Mouse (Mus musculus) spleen, adult 2 months (tissue): ENCODE data around the gene Fbxl17.

Source experiments
- CTCF ChIP-seq: fragments of 200-500 bp; IDR thresholded peaks from 2 replicates; pipeline ENCODE4 v1.5.1; 2011; ENCODE audit warnings: mild to moderate bottlenecking, inconsistent platforms; ENCODE audit not compliant: insufficient read depth, insufficient read length, insufficient replicate concordance; ENCODE audit errors: extremely low read depth
- POLR2A ChIP-seq: fragments of 200-500 bp; IDR thresholded peaks from 2 replicates; pipeline ENCODE4 v1.6.1; 2011; ENCODE audit warnings: low read depth, low read length, inconsistent platforms

DNA sequence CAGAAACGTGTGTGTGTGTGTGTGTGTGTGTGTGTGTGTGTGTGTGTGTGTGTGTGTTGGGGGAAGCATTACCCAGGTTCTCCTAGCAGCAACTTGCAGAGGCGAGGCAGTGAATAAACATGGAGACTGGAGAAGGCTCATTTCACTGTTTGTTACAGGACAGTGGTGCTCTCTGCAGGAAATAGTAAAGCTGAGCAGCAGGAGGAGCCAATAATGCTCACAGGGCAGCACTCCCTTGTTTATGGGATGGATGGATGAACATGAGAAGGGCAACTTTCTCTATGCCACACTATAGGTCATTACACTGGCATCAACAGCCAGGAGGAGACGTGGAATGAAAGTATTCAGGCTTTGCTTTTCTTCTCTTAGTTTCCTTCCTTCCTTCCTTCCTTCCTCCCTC lies 264.0 kb downstream of the Fbxl17 start:
- TF ChIP-seq POLR2A (no peak), CTCF (no peak)
